Comparison of ENCODE assay signal across 29 mouse cellular contexts in genomic region chr2:76095861-76096260, GRCm38 (mm10).
"Had no signal": no experiment of that assay in that cellular context is flagged by ENCODE, and none has a peak within 500 bp of the region (broad histone marks: within the 10 kb centered on the region; RNA-seq: fewer than 3 reads in every experiment).

No protein-coding gene starts in this region.

- H3K4me1 ChIP-seq: heart, embryonic 15.5 days; hindbrain, embryonic 13.5 days had no signal

- DNase-seq: heart, postnatal 10 days; heart, postnatal 14 days; heart, postnatal 4 days; kidney, adult 11 months; kidney, adult 18-20 months; kidney, adult 2 months; kidney, adult 8-10 months; kidney, adult 9 months; kidney, postnatal 10 days; kidney, postnatal 14 days; kidney, postnatal 25 days; kidney, postnatal 36 days; kidney, postnatal 4 days; layer of hippocampus, adult 9-11 months; layer of hippocampus, postnatal 36 days had no signal

- H3K27me3 ChIP-seq: heart, embryonic 13.5 days; heart, embryonic 15.5 days; hindbrain, embryonic 13.5 days; hindbrain, embryonic 15.5 days; intestine, embryonic 15.5 days; kidney, embryonic 15.5 days had no signal

- H3K9ac ChIP-seq: heart, embryonic 12.5 days; heart, embryonic 13.5 days; heart, embryonic 15.5 days; hindbrain, embryonic 12.5 days; hindbrain, embryonic 13.5 days; hindbrain, embryonic 14.5 days; hindbrain, embryonic 15.5 days; intestine, embryonic 15.5 days; kidney, embryonic 15.5 days had no signal

- H3K9me3 ChIP-seq: heart, embryonic 12.5 days; heart, embryonic 13.5 days; heart, embryonic 15.5 days; hindbrain, embryonic 10.5 days; hindbrain, embryonic 12.5 days; hindbrain, embryonic 13.5 days; hindbrain, embryonic 15.5 days; intestine, embryonic 15.5 days; kidney, embryonic 15.5 days had no signal

- H3K36me3 ChIP-seq: heart, embryonic 12.5 days; heart, embryonic 13.5 days; heart, embryonic 15.5 days; hindbrain, embryonic 10.5 days; hindbrain, embryonic 12.5 days; hindbrain, embryonic 13.5 days; hindbrain, embryonic 15.5 days; intestine, embryonic 15.5 days; kidney, embryonic 15.5 days had no signal

- H3K4me3 ChIP-seq: heart, embryonic 12.5 days; heart, embryonic 13.5 days; heart, embryonic 15.5 days; hindbrain, embryonic 10.5 days; hindbrain, embryonic 12.5 days; hindbrain, embryonic 13.5 days; hindbrain, embryonic 15.5 days; intestine, embryonic 15.5 days; kidney, embryonic 15.5 days; layer of hippocampus, adult 2 months; left cerebral cortex, adult 2 months had no signal

- H3K27ac ChIP-seq: heart, embryonic 13.5 days; heart, embryonic 15.5 days; hindbrain, embryonic 10.5 days; hindbrain, embryonic 12.5 days; hindbrain, embryonic 13.5 days; hindbrain, embryonic 14.5 days; hindbrain, embryonic 15.5 days; hindbrain, postnatal 0 days; intestine, embryonic 15.5 days; kidney, embryonic 15.5 days; kidney, postnatal 0 days; layer of hippocampus, adult 2 months; left cerebral cortex, adult 2 months had no signal
